Mouse (Mus musculus) CH12.LX (cell line): ENCODE measurements around the gene Col4a1.

Source experiments
- JUND ChIP-seq: conservative IDR thresholded peaks from 2 replicates; pipeline ENCODE4 v1.6.1; 2011; ENCODE audit warnings: low read depth, low read length, improper control_type of control experiment
- MAFK ChIP-seq: IDR thresholded peaks from 2 replicates; pipeline ENCODE4 v1.6.1; 2011; ENCODE audit warnings: low read length, improper control_type of control experiment; ENCODE audit not compliant: insufficient replicate concordance
- MEF2A ChIP-seq: IDR thresholded peaks from 2 replicates; pipeline ENCODE4 v1.6.1; 2014; ENCODE audit warnings: low read depth, mild to moderate bottlenecking, inconsistent platforms, low read length, improper control_type of control experiment, borderline replicate concordance

GRCm38 (mm10) chr8:11355900-11356299, 43.3 kb upstream of the Col4a1 start:
- TF ChIP-seq MAFK (no peak), MEF2A (no peak), JUND (no peak)
